Comparison of ENCODE assay signal across 17 mouse cellular contexts in the genomic region with DNA sequence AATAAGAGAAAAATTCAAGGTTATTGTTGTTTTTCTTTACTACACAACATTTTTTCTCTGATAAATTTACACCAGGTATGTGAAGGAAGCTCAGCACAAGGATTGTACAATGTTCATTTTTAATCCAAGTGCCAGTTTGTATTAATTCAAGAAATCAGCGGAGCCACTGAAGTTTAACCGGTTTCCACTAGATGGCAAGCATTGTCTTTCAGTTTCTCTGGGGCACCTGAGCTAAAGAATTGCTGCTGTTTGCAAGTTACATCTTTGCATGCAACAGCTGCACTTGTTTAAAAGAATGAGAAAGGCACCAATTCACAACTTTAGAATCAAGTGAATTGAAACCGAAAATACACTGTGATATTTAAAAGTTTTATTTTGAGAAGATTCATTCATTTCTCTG. TPM values are rescaled to one million over a fixed set of nuclear protein-coding genes. Genes with fewer than 3 reads are reported as not detected.
DNase-seq lines count a peak whose midpoint lies in the region; ATAC-seq and TF ChIP-seq lines count a peak whose summit lies in the region.
"Had no signal": no experiment of that assay in that cellular context is flagged by ENCODE, and none has a peak within 500 bp of the region (broad histone marks: within the 10 kb centered on the region; RNA-seq: fewer than 3 reads in every experiment).

No protein-coding gene starts in this region.

- TF ChIP-seq CTCF in gastrocnemius, adult 2 months (IDR thresholded peaks at IDR 0.05) = peak; percentile 10; the same call in 1 of the 2 replicates

- H3K36me3 ChIP-seq in kidney, embryonic 14.5 days (ENCODE audit: control insufficient read depth, insufficient read depth, low read length) = no peaks in the 10 kb centered on the region
- H3K36me3 ChIP-seq: embryonic facial prominence, embryonic 12.5 days; hindbrain, embryonic 15.5 days; liver, embryonic 13.5 days had no signal

- H3K27me3 ChIP-seq in kidney, embryonic 14.5 days (ENCODE audit: control insufficient read depth, insufficient read depth, low read length) = no peaks in the 10 kb centered on the region
- H3K27me3 ChIP-seq: embryonic facial prominence, embryonic 12.5 days; forebrain, embryonic 13.5 days; hindbrain, embryonic 15.5 days; liver, embryonic 13.5 days had no signal

- DNase-seq in gastrocnemius, adult 2 months = no peak
- no peak for DNase-seq in gastrocnemius, adult 18-20 months (ENCODE audit: low spot score)
- DNase-seq in kidney, postnatal 36 days = peak; percentile 4 to 24
- DNase-seq in right cerebral cortex, postnatal 10 days (ENCODE audit: low spot score in 2 of 2) = peak; percentile 42 to 48
- DNase-seq in right cerebral cortex, postnatal 25 days = no peak
- DNase-seq in telencephalon, adult 2 months (ENCODE audit: low read depth, low spot score) = peak; percentile 26
- DNase-seq: cerebellum, adult 11 months; heart, adult 18-20 months; layer of hippocampus, postnatal 36 days; liver, embryonic 13.5 days; thymus, postnatal 4 days had no signal

- intact Hi-C loops in gastrocnemius, adult 2 months (cut with DNase I) = no loop called here

- no peak overlapping the region for H3K4me3 ChIP-seq in gastrocnemius, adult 2 months
- no peak overlapping the region for H3K4me3 ChIP-seq in kidney, embryonic 14.5 days (ENCODE audit: low read length)
- H3K4me3 ChIP-seq: embryonic facial prominence, embryonic 12.5 days; forebrain, embryonic 13.5 days; hindbrain, embryonic 15.5 days; liver, embryonic 13.5 days had no signal

- no peak overlapping the region for H3K27ac ChIP-seq in gastrocnemius, adult 2 months
- no peak overlapping the region for H3K27ac ChIP-seq in kidney, embryonic 14.5 days (ENCODE audit: low read depth, low read length)
- H3K27ac ChIP-seq: embryonic facial prominence, embryonic 12.5 days; forebrain, embryonic 13.5 days; hindbrain, embryonic 15.5 days; liver, embryonic 13.5 days had no signal

- no peak overlapping the region for H3K4me2 ChIP-seq in kidney, embryonic 14.5 days (replicated peaks; ENCODE audit: low read depth, low read length)
- H3K4me2 ChIP-seq: embryonic facial prominence, embryonic 12.5 days; forebrain, embryonic 13.5 days; hindbrain, embryonic 15.5 days; liver, embryonic 13.5 days had no signal

- WGBS in kidney, embryonic 14.5 days = 61% methylated on average over 3 of the region's 3 CpGs

- H3K9me3 ChIP-seq in kidney, embryonic 14.5 days (ENCODE audit: control insufficient read depth, low read length) = no peaks in the 10 kb centered on the region
- H3K9me3 ChIP-seq: embryonic facial prominence, embryonic 12.5 days; forebrain, embryonic 13.5 days; hindbrain, embryonic 15.5 days; liver, embryonic 13.5 days had no signal

- H3K4me1 ChIP-seq in kidney, embryonic 14.5 days (ENCODE audit: control insufficient read depth, insufficient read depth, low read length) = no peaks in the 10 kb centered on the region
- H3K4me1 ChIP-seq: embryonic facial prominence, embryonic 12.5 days; forebrain, embryonic 13.5 days; hindbrain, embryonic 15.5 days; liver, embryonic 13.5 days had no signal

- H3K9ac ChIP-seq in kidney, embryonic 14.5 days (ENCODE audit: low read depth, low read length) = no peak overlapping the region
- H3K9ac ChIP-seq: embryonic facial prominence, embryonic 12.5 days; forebrain, embryonic 13.5 days; hindbrain, embryonic 15.5 days; liver, embryonic 13.5 days had no signal

- ATAC-seq in kidney, embryonic 14.5 days (ENCODE audit: low FRiP score, low TSS enrichment) = no peak
- ATAC-seq in activated CD4-positive, CD25-positive, alpha-beta regulatory T cell, adult 4 months = no peak
- ATAC-seq: forebrain, embryonic 13.5 days had no signal

RNA-seq across cellular contexts. Expression of gene Mis18bp1, which starts 15.0 kb away (rescaled TPM):
- total RNA-seq in gastrocnemius, adult 2 months (2021) = under 1 TPM in 1 of 2 experiments, not detected in 1; 0.13 TPM
- not detected for total RNA-seq in gastrocnemius, adult 18-20 months (2021)
- polyA plus RNA-seq in kidney, embryonic 14.5 days (2014; fragmentation: Nextera tagmentation; extraction: Ambion mirVana) = 71.2 and 82.2 TPM in 2 replicates
- polyA plus RNA-seq in activated CD4-positive, CD25-positive, alpha-beta regulatory T cell, adult 4 months (2017; shearing (Covaris generic)) = 10 to 100 TPM; 10.8 to 12.4 TPM

RNA-seq across cellular contexts. Expression of gene Wdr20rt, which starts 38.0 kb away (rescaled TPM):
- not detected for total RNA-seq in gastrocnemius, adult 2 months (2021)
- total RNA-seq in gastrocnemius, adult 18-20 months (2021) = not detected
- not detected in 2 replicates for polyA plus RNA-seq in kidney, embryonic 14.5 days (2014; fragmentation: Nextera tagmentation; extraction: Ambion mirVana)
- polyA plus RNA-seq in activated CD4-positive, CD25-positive, alpha-beta regulatory T cell, adult 4 months (2017; shearing (Covaris generic)) = not detected
- total RNA-seq: heart, adult 18-20 months had no signal
- polyA plus RNA-seq: embryonic facial prominence, embryonic 12.5 days; forebrain, embryonic 13.5 days; hindbrain, embryonic 15.5 days; liver, embryonic 13.5 days; stomach, embryonic 14.5 days had no signal

Comparison
In these comparisons a context has a peak if more than half of its experiments do, and no peak if none do; other contexts are left out.
1. DNase-seq: peak in kidney, postnatal 36 days (2 of 2), right cerebral cortex, postnatal 10 days (2 of 2) and telencephalon, adult 2 months (single experiment); none in gastrocnemius, adult 2 months (single experiment), gastrocnemius, adult 18-20 months (single experiment) and right cerebral cortex, postnatal 25 days (single experiment).